Mouse (Mus musculus): Measurements from ENCODE around the gene Psmb7. TPM values are rescaled to one million over a fixed set of nuclear protein-coding genes. Genes with fewer than 3 reads are reported as not detected.

Psmb7 gene
- polyA plus RNA-seq, 1 experiment from 2014 or later: 270 TPM

GRCm38 (mm10) chr2:38661398-38661797, 17.5 kb upstream of the Psmb7 start:
- no peak overlapping the region for H3K9ac ChIP-seq
- H3K4me1 ChIP-seq: no peaks in the 10 kb centered on the region
- no peaks in the 10 kb centered on the region for H3K36me3 ChIP-seq
- H3K27me3 ChIP-seq: peaks cover 7% of the 10 kb centered on the region; the same call in 1 of the 2 replicates
- H3K4me3 ChIP-seq (replicated peaks): no peak overlapping the region
- H3K4me2 ChIP-seq: no peak overlapping the region
- H3K27ac ChIP-seq: no peak overlapping the region
- 6% methylated on average over 1 of the region's 1 CpGs for WGBS
- H3K9me3 ChIP-seq (replicated peaks): no peaks in the 10 kb centered on the region
- ATAC-seq (replicated peaks; ENCODE audit: low FRiP score): no peak

GRCm38 (mm10) chr2:38658338-38658836, 14.5 kb upstream of the Psmb7 start:
- peaks cover 14% of the 10 kb centered on the region; the same call in 1 of the 2 replicates for H3K27me3 ChIP-seq
- no peaks in the 10 kb centered on the region for H3K4me1 ChIP-seq
- no peak overlapping the region for H3K9ac ChIP-seq
- H3K27ac ChIP-seq: no peak overlapping the region
- no peaks in the 10 kb centered on the region for H3K9me3 ChIP-seq (replicated peaks)
- peak overlapping the region; percentile 80 for H3K4me2 ChIP-seq
- H3K4me3 ChIP-seq (replicated peaks): peak overlapping the region; percentile 47
- no peaks in the 10 kb centered on the region for H3K36me3 ChIP-seq
- peak; percentile 96 for ATAC-seq (replicated peaks; ENCODE audit: low FRiP score)
- WGBS: under 1% methylated on average over 25 of the region's 25 CpGs

- Histone ChIP-seq H3K27ac (no peak overlapping the region), H3K9ac (no peak overlapping the region), H3K4me2 (no peak overlapping the region), H3K36me3 (no peaks in the 10 kb centered on the region), H3K27me3 (peaks cover 20% of the 10 kb centered on the region; the same call in 1 of the 2 replicates), H3K9me3 (replicated peaks) (no peaks in the 10 kb centered on the region), H3K4me3 (replicated peaks) (no peak overlapping the region), H3K4me1 (no peaks in the 10 kb centered on the region)
- no peak for ATAC-seq (replicated peaks; ENCODE audit: low FRiP score)
- WGBS: 85% methylated on average over 2 of the region's 2 CpGs
Observed at GRCm38 (mm10) chr2:38653694-38654093, 9.8 kb upstream of the Psmb7 start.

GRCm38 (mm10) chr2:38653293-38653619, 9.4 kb upstream of the Psmb7 start:
- Histone ChIP-seq H3K9me3 (replicated peaks) (no peaks in the 10 kb centered on the region), H3K27ac (no peak overlapping the region), H3K9ac (no peak overlapping the region), H3K4me2 (no peak overlapping the region), H3K4me1 (no peaks in the 10 kb centered on the region), H3K4me3 (replicated peaks) (no peak overlapping the region), H3K36me3 (no peaks in the 10 kb centered on the region), H3K27me3 (peaks cover 20% of the 10 kb centered on the region; the same call in 1 of the 2 replicates)
- 92% methylated on average over 5 of the region's 5 CpGs for WGBS
- no peak for ATAC-seq (replicated peaks; ENCODE audit: low FRiP score)

GRCm38 (mm10) chr2:38652565-38653292, 8.8 kb upstream of the Psmb7 start:
- Histone ChIP-seq H3K4me1 (no peaks in the 10 kb centered on the region), H3K9ac (no peak overlapping the region), H3K36me3 (no peaks in the 10 kb centered on the region), H3K4me2 (no peak overlapping the region), H3K9me3 (replicated peaks) (no peaks in the 10 kb centered on the region), H3K4me3 (replicated peaks) (no peak overlapping the region), H3K27ac (no peak overlapping the region), H3K27me3 (peaks cover 20% of the 10 kb centered on the region; the same call in 1 of the 2 replicates)
- WGBS: 55% methylated on average over 10 of the region's 10 CpGs
- ATAC-seq (replicated peaks; ENCODE audit: low FRiP score): no peak

- H3K4me1 ChIP-seq: no peaks in the 10 kb centered on the region
- WGBS: 64% methylated on average over 7 of the region's 7 CpGs
- no peaks in the 10 kb centered on the region for H3K9me3 ChIP-seq (replicated peaks)
- no peak overlapping the region for H3K27ac ChIP-seq
- no peaks in the 10 kb centered on the region for H3K36me3 ChIP-seq
- H3K4me3 ChIP-seq (replicated peaks): no peak overlapping the region
- H3K4me2 ChIP-seq: no peak overlapping the region
- H3K27me3 ChIP-seq: peaks cover 20% of the 10 kb centered on the region; the same call in 1 of the 2 replicates
- H3K9ac ChIP-seq: no peak overlapping the region
- no peak for ATAC-seq (replicated peaks; ENCODE audit: low FRiP score)
Observed at GRCm38 (mm10) chr2:38652098-38652497, 8.2 kb upstream of the Psmb7 start.

- no peak for ATAC-seq (replicated peaks; ENCODE audit: low FRiP score)
- WGBS: 82% methylated on average over 1 of the region's 1 CpGs
- Histone ChIP-seq H3K4me1 (no peaks in the 10 kb centered on the region), H3K4me2 (no peak overlapping the region), H3K9me3 (replicated peaks) (no peaks in the 10 kb centered on the region), H3K27me3 (peaks cover 7% of the 10 kb centered on the region; the same call in 1 of the 2 replicates), H3K4me3 (replicated peaks) (no peak overlapping the region), H3K27ac (no peak overlapping the region), H3K36me3 (no peaks in the 10 kb centered on the region), H3K9ac (no peak overlapping the region)
Observed at GRCm38 (mm10) chr2:38650340-38650739, 6.5 kb upstream of the Psmb7 start.

GRCm38 (mm10) chr2:38647661-38648060, 3.8 kb upstream of the Psmb7 start:
- WGBS: 71% methylated on average over 7 of the region's 7 CpGs
- Histone ChIP-seq H3K4me1 (peaks cover 10% of the 10 kb centered on the region), H3K9me3 (replicated peaks) (no peaks in the 10 kb centered on the region), H3K9ac (no peak overlapping the region), H3K36me3 (no peaks in the 10 kb centered on the region), H3K27ac (no peak overlapping the region), H3K4me2 (no peak overlapping the region), H3K4me3 (replicated peaks) (no peak overlapping the region), H3K27me3 (peaks cover 6% of the 10 kb centered on the region; the same call in 1 of the 2 replicates)
- no peak for ATAC-seq (replicated peaks; ENCODE audit: low FRiP score)

- H3K4me1 ChIP-seq: peaks cover 15% of the 10 kb centered on the region
- no peak for ATAC-seq (replicated peaks; ENCODE audit: low FRiP score)
Observed at GRCm38 (mm10) chr2:38647201-38647606, 3.3 kb upstream of the Psmb7 start.

GRCm38 (mm10) chr2:38645936-38646335, 2.0 kb upstream of the Psmb7 start:
- Histone ChIP-seq H3K27me3 (no peaks in the 10 kb centered on the region), H3K4me3 (replicated peaks) (no peak overlapping the region), H3K36me3 (peaks cover 16% of the 10 kb centered on the region), H3K27ac (no peak overlapping the region), H3K9ac (no peak overlapping the region), H3K4me1 (peaks cover 15% of the 10 kb centered on the region), H3K4me2 (no peak overlapping the region), H3K9me3 (replicated peaks) (no peaks in the 10 kb centered on the region)
- WGBS: 2% methylated on average over 3 of the region's 3 CpGs
- ATAC-seq (replicated peaks; ENCODE audit: low FRiP score): 0 out of 2 replicates have a peak, but pooled peaks have one; percentile 61

More at GRCm38 (mm10) chr2:38647201-38647606, 3.3 kb upstream of the Psmb7 start:
- H3K27ac ChIP-seq: no peak overlapping the region
- H3K4me2 ChIP-seq: no peak overlapping the region
- no peak overlapping the region for H3K9ac ChIP-seq
- no peak overlapping the region for H3K4me3 ChIP-seq (replicated peaks)
- WGBS: 62% methylated on average over 8 of the region's 8 CpGs
- no peaks in the 10 kb centered on the region for H3K9me3 ChIP-seq (replicated peaks)
- H3K27me3 ChIP-seq: peaks cover 3% of the 10 kb centered on the region; the same call in 1 of the 2 replicates
- 0 out of 2 replicates have a peak, but pooled peaks cover 3% of the 10 kb centered on the region for H3K36me3 ChIP-seq

GRCm38 (mm10) chr2:38641761-38642160, 2.1 kb downstream of the Psmb7 start:
- H3K27ac ChIP-seq: no peak overlapping the region
- peaks cover 54% of the 10 kb centered on the region for H3K36me3 ChIP-seq
- no peak overlapping the region for H3K4me3 ChIP-seq (replicated peaks)
- no peaks in the 10 kb centered on the region for H3K27me3 ChIP-seq
- H3K4me2 ChIP-seq: no peak overlapping the region
- no peaks in the 10 kb centered on the region for H3K9me3 ChIP-seq (replicated peaks)
- H3K4me1 ChIP-seq: peaks cover 15% of the 10 kb centered on the region
- no peak overlapping the region for H3K9ac ChIP-seq
- WGBS: 95% methylated on average over 1 of the region's 1 CpGs
- no peak for ATAC-seq (replicated peaks; ENCODE audit: low FRiP score)

GRCm38 (mm10) chr2:38637716-38638267, 6.1 kb downstream of the Psmb7 start:
- Histone ChIP-seq H3K9me3 (replicated peaks) (no peaks in the 10 kb centered on the region), H3K4me1 (peaks cover 6% of the 10 kb centered on the region; the same call in 1 of the 2 replicates), H3K4me2 (no peak overlapping the region), H3K36me3 (peaks cover 92% of the 10 kb centered on the region), H3K4me3 (replicated peaks) (no peak overlapping the region), H3K27ac (no peak overlapping the region), H3K27me3 (no peaks in the 10 kb centered on the region), H3K9ac (no peak overlapping the region)
- no peak for ATAC-seq (replicated peaks; ENCODE audit: low FRiP score)
- 85% methylated on average over 4 of the region's 4 CpGs for WGBS

Data from kidney, embryonic 15.5 days (tissue).